Mouse (Mus musculus) CD8-positive naive resting alpha-beta T cell, adult 2 months (primary cell): ENCODE measurements around the gene Ccdc88c.

Experiments used
- DNase-seq, 2 experiments: peaks; one replicate each; pipeline ENCODE4 v3.0.0; 2022; ENCODE audit warnings: low read depth in 2 of 2, low spot score in 2 of 2

Ccdc88c gene

DNA sequence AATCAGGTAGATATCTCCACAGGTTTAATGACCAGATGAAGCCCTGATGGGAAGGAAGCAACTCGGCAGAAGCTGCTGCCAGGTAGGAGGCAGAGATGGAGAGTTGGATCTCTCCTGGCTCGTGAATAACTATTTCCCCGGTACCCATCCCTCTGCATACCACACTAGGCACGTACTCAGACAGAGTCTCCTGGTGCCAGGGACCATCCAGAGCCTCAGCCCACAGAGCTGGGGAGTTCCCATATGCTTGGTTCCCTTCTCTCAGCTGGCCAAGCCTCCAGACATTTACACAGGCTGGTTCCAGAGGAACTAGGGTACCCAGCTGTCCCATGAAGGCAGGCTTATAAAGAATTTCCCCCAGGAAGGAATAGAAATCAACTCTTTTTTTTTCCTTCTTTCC, 142.0 kb downstream of the Ccdc88c start:
- no peak for DNase-seq

DNA sequence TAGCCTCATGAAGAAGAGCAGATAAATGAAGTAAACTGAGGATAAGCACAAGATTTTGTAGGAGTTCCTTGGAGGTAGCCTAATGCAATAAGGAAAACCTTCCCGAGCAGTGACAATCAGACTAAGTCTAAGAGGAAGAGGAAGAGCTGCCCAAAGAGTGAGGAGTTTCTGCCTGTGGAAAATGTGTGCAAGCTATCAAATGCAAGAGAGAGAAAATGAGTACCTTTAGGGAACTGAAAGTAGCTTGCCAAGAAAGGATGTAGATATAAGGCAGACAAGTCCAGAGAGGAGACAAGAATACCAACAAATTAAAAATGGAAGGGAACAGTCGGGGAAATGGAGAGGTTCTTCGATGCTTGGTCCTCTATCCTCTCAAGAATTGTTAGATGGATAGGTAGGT, 143.3 kb downstream of the Ccdc88c start:
- no peak for DNase-seq

DNA sequence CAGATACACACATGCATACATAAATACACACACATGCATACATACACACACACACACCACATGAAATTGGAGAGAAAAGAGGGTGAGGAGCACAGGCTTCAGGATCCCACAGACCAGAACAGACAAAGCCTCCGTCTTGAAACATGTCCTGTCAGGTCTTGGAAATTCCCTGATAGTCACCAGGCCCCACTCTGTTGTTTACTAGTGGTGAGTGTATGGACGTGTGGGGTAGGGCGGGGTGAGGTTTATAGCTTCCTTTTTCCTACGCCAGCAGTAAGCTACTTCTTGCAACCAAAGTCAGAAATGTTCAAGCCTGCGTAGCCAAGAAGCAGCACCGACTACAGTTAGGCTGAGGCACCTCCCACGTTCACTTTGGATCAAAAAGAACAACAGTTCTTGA, 145.7 kb downstream of the Ccdc88c start:
- peak; percentile 74 to 79 for DNase-seq

DNA sequence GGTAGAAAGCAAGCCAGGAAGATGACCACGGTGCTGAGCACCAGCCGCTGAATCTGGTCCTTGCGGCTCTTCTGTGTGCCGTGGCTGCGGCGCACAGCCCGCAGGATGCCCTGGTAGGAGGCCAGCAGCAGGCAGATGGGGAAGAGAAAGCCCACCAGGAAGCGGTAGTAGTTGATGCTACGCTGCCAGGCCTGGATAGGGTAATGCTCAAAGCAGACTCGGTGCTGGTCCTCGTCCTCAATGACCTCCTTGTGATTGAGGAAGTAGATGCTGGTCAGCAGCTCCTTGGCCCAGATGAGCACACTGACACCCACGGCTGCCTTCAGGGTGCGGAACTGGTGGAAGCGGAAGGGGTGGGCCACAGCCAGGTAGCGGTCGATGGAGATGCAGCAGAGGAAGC, 150.3 kb downstream of the Ccdc88c start:
- DNase-seq, result no peak

DNA sequence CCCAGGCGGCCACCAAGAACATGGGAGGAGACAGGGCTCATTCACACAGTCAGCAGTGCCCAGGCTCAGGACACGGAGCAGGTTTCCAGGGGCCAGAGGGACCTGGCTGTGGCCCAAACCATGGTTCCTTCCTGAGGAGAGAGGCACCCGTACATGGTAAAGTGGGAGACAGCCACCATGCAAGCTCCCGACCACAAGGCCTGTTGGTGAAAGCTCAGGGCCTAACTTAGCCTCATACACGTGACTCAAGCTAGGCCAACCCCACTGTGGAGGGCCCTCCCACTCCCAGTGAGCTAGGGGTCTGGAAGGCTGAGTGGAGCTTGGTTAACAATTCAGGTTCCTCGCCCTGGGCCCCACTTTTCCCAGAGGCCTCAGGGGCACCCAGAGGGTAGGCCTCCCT, 150.9 kb downstream of the Ccdc88c start:
- no peak for DNase-seq

DNA sequence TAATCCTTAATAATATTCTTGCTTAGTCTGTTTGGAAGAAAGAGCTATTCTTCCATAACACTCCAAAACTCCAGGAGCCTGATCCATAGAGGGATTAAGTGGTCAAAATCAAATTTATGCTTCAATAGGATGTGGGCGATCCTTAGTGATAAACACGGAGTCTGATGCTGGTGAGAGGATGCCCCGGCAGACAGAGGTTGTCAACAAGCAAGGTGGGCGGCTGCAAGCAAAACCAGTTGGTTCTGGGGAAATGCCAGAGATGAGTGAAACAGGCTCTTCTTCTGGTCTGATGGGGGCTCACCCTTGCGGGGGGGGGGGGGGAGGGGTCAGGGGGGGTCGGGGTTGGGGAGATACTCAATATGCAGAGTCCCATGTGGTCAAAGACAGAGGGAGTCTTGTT, 152.9 kb downstream of the Ccdc88c start:
- DNase-seq, result no peak

DNA sequence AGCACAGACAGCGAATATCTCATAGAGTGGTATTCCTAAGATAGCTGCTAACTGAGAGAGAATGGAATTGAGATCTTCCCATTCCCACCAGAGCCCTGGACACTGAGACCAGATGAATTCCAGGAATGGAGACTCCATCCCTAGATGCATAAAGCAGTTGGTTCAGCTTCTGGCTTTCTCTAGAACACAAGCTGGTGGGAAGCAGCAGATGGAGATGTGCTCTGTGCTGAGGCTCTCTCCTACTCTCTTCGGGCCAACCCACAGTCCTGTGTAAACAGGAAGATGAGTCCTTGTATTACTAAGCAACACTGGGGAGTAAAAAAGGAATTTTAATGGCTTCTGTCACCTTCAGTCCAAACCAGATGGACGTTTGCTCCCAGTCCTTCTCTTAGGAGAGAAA, 153.3 kb downstream of the Ccdc88c start:
- no peak for DNase-seq

DNA sequence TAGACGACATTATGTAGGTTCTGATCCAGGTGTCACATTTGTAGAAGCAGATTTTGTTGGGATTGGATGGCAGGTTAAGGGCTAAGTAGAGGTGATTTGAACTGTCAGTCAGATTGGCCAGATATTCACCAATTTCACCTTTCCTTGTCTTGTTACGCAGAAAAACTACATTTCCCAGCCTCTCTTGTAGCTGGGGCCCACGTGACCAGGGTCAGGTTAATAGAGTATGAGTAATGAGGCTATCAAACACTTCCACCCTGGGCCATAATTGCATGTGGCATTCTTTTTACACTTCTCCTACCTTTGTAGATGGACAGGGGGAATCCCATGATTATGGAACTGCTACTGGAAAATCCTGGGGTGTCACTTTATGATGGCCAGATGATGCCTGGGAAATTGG, 155.2 kb downstream of the Ccdc88c start:
- DNase-seq, result no peak

DNA sequence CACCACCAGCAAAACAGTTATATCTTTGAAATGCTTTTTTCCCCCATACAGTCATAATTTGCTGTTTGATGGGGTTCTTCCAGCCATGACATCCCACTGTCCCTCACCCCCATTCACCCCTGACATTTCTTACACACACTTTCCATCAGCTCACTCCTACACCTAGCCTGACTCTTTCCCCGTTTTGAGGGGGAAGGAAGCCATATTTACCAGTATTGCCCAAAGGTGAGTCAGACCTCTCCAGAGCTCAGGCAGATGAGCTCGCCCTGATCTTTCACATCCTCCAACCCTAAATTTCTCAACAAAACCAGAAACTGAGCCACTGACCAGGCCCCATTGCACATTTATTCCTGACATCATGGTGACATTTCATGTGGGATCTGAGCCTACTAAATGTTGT, 157.0 kb downstream of the Ccdc88c start:
- DNase-seq, result no peak

DNA sequence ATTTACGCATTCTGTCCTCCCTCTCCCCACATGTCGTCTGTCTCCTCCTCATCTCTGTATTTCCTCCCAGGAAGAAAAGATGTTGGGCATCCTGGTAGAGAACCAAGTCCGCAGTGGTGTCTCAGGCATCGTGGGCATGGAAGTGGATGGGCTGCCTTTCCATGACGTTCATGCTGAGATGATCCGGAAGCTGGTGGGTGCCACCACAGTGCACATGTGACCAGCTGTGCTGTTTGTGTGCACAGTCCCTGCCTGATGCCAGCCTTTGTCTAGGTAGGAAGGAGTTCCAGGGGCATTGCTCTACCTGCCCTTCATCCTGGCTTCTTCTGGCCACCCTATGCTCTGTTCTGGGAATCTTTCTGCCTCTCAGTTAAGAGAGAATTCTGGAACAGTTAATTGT, 157.6 kb downstream of the Ccdc88c start:
- DNase-seq, result no peak

DNA sequence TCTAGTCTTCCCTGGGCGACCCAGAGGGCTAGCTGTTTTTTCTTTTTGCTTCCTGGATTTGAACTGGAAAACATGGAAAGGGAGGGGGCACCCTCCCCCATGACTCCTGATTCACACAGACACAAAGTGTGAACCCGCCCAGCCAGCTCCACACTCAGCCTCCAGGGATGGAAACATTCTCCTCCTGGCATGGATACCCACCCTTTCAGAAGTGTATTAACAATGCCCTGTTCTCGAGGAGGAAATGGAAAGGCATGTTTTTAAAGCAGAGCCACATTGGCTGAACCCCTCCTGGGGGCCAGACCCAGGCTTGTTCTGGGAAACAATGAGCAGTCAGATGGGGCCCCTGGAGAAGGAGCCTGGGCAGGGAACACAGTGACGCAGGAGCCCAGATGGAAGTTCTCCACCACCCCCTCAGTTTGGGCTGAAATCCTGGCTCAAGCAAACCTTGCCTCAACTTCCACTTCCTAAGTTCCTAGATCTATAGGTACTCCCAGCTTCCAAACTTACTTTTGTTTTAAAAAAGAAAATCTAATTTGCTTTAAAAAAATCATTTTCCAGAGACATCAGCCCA, 160.7 kb downstream of the Ccdc88c start:
- no peak for DNase-seq

DNA sequence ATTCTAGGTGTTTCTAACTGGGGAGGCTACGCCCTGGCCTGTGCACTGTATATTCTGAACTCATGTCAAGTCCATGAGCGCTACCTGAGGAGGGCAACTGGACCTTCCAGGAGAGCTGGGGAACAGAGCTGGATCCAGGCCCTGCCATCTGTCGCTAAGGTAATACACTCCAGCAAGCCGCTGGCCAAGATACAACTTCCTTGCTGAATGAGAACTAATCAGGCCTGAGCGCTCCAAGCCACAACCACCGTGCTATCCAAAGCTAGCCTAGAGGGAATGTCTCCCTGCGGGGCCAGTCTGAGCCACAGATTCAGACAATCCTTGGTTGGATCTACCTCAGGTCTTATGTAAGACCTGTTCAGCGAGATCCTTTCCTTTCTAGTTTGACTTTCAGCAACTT, 161.8 kb downstream of the Ccdc88c start:
- DNase-seq, result no peak

DNA sequence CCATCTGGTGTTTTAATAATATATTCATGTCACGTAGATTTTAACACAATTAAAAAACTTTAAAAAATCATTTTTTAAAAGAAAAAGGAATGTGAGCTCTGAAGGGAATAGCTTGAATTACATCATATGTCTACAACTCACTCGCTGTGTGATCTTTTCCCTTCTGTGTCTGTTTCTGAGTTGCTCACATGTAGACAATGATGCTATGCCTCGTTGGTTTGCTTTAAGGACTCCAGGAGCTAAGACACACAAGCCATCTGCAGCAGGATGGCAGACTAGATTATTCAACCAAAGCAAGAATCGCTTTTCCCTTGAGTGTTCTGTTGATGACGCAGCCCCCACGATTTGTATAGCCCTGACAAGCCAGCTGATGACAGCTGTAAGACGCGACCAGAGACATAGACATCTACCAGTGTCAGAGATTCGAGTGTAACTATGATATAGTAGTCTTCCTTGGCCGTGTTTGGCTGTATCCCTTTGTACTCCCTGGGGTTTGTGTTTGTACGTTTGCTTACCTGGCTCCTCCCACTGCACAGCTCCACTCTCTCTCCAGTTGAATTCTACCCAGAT, 163.3 kb downstream of the Ccdc88c start:
- DNase-seq, result no peak

DNA sequence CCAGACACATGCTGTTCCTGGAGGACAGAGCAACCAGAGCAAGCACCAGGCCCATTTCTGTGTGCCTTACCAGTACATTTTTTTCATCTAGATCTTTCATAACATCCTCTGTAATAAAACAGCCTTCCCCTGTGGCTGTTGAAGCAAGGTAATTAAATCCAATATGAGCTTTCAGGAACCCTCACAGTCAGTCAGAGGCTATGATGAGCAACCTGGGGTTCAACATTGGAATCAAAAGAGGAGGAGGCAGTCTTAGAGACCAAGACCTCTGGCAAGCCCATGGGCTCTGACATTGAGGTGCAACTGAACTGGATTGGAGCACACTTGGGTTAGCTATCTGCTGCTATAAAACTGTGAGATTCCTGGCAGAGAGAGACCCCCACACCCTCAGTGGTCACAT, 163.8 kb downstream of the Ccdc88c start:
- no peak for DNase-seq

DNA sequence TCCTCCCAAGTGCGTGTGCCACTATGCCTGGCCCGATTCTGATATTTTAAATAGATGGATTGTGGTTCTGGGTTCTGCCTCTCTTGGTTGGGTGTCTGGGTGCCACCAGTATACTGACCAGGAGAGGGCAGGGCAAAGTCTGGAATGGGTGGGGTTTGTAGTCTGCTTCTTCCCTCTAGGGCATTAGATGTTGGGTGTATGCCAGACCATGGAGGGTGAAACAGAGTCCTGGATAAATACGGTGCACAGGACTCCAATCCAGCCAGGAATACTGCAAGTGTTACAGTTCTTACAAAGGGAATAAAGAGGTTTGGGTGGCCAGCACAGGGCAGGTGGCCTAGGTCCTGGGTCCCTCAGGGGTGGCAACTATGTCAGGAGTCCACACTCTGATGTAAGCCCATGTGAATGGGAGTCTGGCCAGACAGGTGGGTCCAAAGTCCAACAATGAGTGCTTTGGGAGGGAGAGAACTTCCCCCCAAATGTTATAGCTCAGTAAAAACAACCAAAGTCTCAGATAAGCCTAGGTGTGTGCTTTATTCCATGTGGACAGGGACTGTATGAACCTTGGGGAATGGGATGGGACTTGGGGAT, 165.9 kb downstream of the Ccdc88c start:
- DNase-seq, result no peak

DNA sequence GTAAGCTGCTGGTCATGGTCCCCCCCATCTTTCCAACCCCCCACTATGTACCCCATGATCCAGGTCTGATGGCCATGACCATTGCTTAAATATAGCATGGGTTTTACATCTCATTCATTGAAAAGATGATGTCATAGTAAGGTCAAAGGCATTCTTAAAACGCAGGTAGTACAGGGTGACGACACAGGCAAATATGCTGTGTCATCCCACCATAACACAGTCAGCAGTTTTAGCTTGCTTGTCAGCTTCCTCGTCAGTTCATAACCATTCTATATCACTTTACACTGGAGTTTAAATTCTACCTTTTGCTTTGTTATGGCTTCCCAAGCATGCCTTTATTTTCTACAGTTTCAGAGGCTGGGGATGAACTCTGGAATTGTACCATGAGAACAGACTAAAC, 166.6 kb downstream of the Ccdc88c start:
- DNase-seq, result no peak
